In genomic region chr14:25533010-25533409, GRCm38 (mm10) we compare ENCODE assay signal across 11 mouse cellular contexts.
A peak's percentile ranks its signal among the peaks of the same experiment; 100 is the strongest.
DNase-seq lines count a peak whose midpoint lies in the region; ATAC-seq and TF ChIP-seq lines count a peak whose summit lies in the region.
"Had no signal": no experiment of that assay in that cellular context is flagged by ENCODE, and none has a peak within 500 bp of the region (broad histone marks: within the 10 kb centered on the region; RNA-seq: fewer than 3 reads in every experiment).

No protein-coding gene starts in this region.

- peak; percentile 57 for DNase-seq in gastrocnemius, adult 2 months
- no peak for DNase-seq in gastrocnemius, postnatal 36 days
- DNase-seq in midbrain, postnatal 0 days (ENCODE audit: low spot score) = no peak
- peak; percentile 85 for DNase-seq in liver, adult 2 months (ENCODE audit: extremely low read depth, low read depth, low spot score)
- DNase-seq in retina, embryonic 14.5 days (ENCODE audit: low spot score) = no peak
- DNase-seq in c-Kit-positive CD71-positive TER-119-positive erythroid progenitor cells, embryonic 14.5 days (ENCODE audit: low spot score) = no peak
- DNase-seq: gastrocnemius, postnatal 14 days; left cerebral cortex, postnatal 4 days had no signal

- peaks cover 16% of the 10 kb centered on the region for H3K79me2 ChIP-seq in liver, adult 2 months (ENCODE audit: control insufficient read depth, insufficient read depth, low read length)

- ATAC-seq in midbrain, embryonic 13.5 days = no peak
- ATAC-seq in midbrain, postnatal 0 days (ENCODE audit: low FRiP score) = no peak
- 0 out of 2 replicates have a peak, but pooled peaks have one; percentile 19 for ATAC-seq in stomach, embryonic 15.5 days (ENCODE audit: insufficient read depth, low FRiP score, low read depth)

- H3K9ac ChIP-seq in midbrain, embryonic 13.5 days (replicated peaks) = no peak overlapping the region
- no peak overlapping the region for H3K9ac ChIP-seq in midbrain, postnatal 0 days (replicated peaks; ENCODE audit: low read length, poor library complexity, severe bottlenecking)
- no peak overlapping the region for H3K9ac ChIP-seq in liver, adult 2 months (ENCODE audit: low read depth, low read length)
- no peak overlapping the region for H3K9ac ChIP-seq in stomach, embryonic 15.5 days

- H3K27me3 ChIP-seq in midbrain, embryonic 13.5 days = no peaks in the 10 kb centered on the region
- H3K27me3 ChIP-seq in midbrain, postnatal 0 days (ENCODE audit: insufficient read depth, low read length) = no peaks in the 10 kb centered on the region
- no peaks in the 10 kb centered on the region for H3K27me3 ChIP-seq in liver, adult 2 months (ENCODE audit: control insufficient read depth, insufficient read depth, low read length)
- H3K27me3 ChIP-seq in stomach, embryonic 15.5 days (replicated peaks) = no peaks in the 10 kb centered on the region
- H3K27me3 ChIP-seq: CH12.LX had no signal

- no peak for TF ChIP-seq POLR2A in liver, adult 2 months (IDR thresholded peaks at IDR 0.05; ENCODE audit: extremely low read depth, insufficient read depth, low read length)

- intact Hi-C loops in gastrocnemius, adult 2 months (cut with DNase I) = no loop called here
- intact Hi-C loops in gastrocnemius, postnatal 36 days (cut with DNase I) = loop anchor here (5.0 kb wide), 1 partner anchor 76 kb away; the partner anchor contains the start of gene Zmiz1

- 78% methylated on average over 3 of the region's 3 CpGs for WGBS in midbrain, embryonic 13.5 days
- 74% methylated on average over 3 of the region's 3 CpGs for WGBS in midbrain, postnatal 0 days
- WGBS in liver, adult 2 months = 16% methylated on average over 3 of the region's 3 CpGs
- 25% methylated on average over 3 of the region's 3 CpGs for WGBS in stomach, embryonic 15.5 days

- no peak overlapping the region for H3K4me2 ChIP-seq in midbrain, embryonic 13.5 days (replicated peaks)
- H3K4me2 ChIP-seq in midbrain, postnatal 0 days (ENCODE audit: low read depth, low read length, poor library complexity, severe bottlenecking) = no peak overlapping the region
- no peak overlapping the region for H3K4me2 ChIP-seq in stomach, embryonic 15.5 days

- no peak for TF ChIP-seq CTCF in gastrocnemius, adult 2 months (IDR thresholded peaks at IDR 0.05)
- TF ChIP-seq CTCF in midbrain, postnatal 0 days (IDR thresholded peaks at IDR 0.05) = no peak
- no peak for TF ChIP-seq CTCF in liver, adult 2 months (IDR thresholded peaks at IDR 0.05; ENCODE audit: low read depth, low read length)

- H3K4me3 ChIP-seq in gastrocnemius, adult 2 months = no peak overlapping the region
- H3K4me3 ChIP-seq in midbrain, embryonic 13.5 days (replicated peaks) = no peak overlapping the region
- H3K4me3 ChIP-seq in midbrain, postnatal 0 days (ENCODE audit: low read depth, low read length) = no peak overlapping the region
- no peak overlapping the region for H3K4me3 ChIP-seq in liver, adult 2 months (ENCODE audit: insufficient read depth, low read depth, low read length)
- H3K4me3 ChIP-seq in stomach, embryonic 15.5 days (replicated peaks) = no peak overlapping the region

- peaks cover 19% of the 10 kb centered on the region for H3K4me1 ChIP-seq in midbrain, embryonic 13.5 days (replicated peaks)
- H3K4me1 ChIP-seq in midbrain, postnatal 0 days (ENCODE audit: insufficient read depth, low read length) = no peaks in the 10 kb centered on the region
- H3K4me1 ChIP-seq in liver, adult 2 months (ENCODE audit: control insufficient read depth, insufficient read depth, low read length) = peaks cover 40% of the 10 kb centered on the region
- peaks cover 35% of the 10 kb centered on the region for H3K4me1 ChIP-seq in stomach, embryonic 15.5 days

- H3K9me3 ChIP-seq in midbrain, embryonic 13.5 days = no peaks in the 10 kb centered on the region
- no peaks in the 10 kb centered on the region for H3K9me3 ChIP-seq in midbrain, postnatal 0 days (ENCODE audit: low read length)
- H3K9me3 ChIP-seq in stomach, embryonic 15.5 days = no peaks in the 10 kb centered on the region

- H3K36me3 ChIP-seq in midbrain, embryonic 13.5 days = peaks cover 39% of the 10 kb centered on the region
- peaks cover 14% of the 10 kb centered on the region for H3K36me3 ChIP-seq in midbrain, postnatal 0 days (ENCODE audit: insufficient read depth, low read length)
- no peaks in the 10 kb centered on the region for H3K36me3 ChIP-seq in liver, adult 2 months (ENCODE audit: control insufficient read depth, insufficient read depth, low read length)
- H3K36me3 ChIP-seq in stomach, embryonic 15.5 days = peaks cover 19% of the 10 kb centered on the region

- peak overlapping the region; percentile 63 for H3K27ac ChIP-seq in gastrocnemius, adult 2 months
- H3K27ac ChIP-seq in midbrain, embryonic 13.5 days = peak overlapping the region; percentile 52; the same call in 1 of the 2 replicates
- no peak overlapping the region for H3K27ac ChIP-seq in midbrain, postnatal 0 days (ENCODE audit: low read depth, low read length)
- H3K27ac ChIP-seq in liver, adult 2 months (replicated peaks; ENCODE audit: insufficient read depth, low read depth, low read length) = peak overlapping the region; percentile 25
- peak overlapping the region; percentile 49; the same call in 1 of the 2 replicates for H3K27ac ChIP-seq in stomach, embryonic 15.5 days

Comparison
In these comparisons a context has a peak if more than half of its experiments do, and no peak if none do; other contexts are left out.
1. DNase-seq: peak in gastrocnemius, adult 2 months (single experiment) and liver, adult 2 months (single experiment); none in gastrocnemius, postnatal 36 days (0 of 2), midbrain, postnatal 0 days (single experiment), retina, embryonic 14.5 days (single experiment) and c-Kit-positive CD71-positive TER-119-positive erythroid progenitor cells, embryonic 14.5 days (single experiment).